Mouse (Mus musculus) lung, embryonic 14.5 days (tissue): ENCODE measurements at regions not wholly inside any gene's neighbourhood (a gene's known extent, or its start where the extent isn't known, plus 50 kb on each side); places are given as distances from the start of the nearest gene placed in this dataset.

Source experiments
- ATAC-seq: fragments of 200-750 bp; cut with Nextera tagmentation; 2 replicates; pipeline ENCODE4 v1.8.0; 2017; ENCODE audit warnings: mild to moderate bottlenecking, moderate TSS enrichment, moderate library complexity; ENCODE audit not compliant: insufficient read depth
- DNase-seq: peaks from one replicate; pipeline ENCODE4 v3.0.0-alpha.2; 2015
- H3K27ac ChIP-seq: fragments of 300-500 bp; sonication (generic); 2 replicates; pipeline ENCODE4 v1.5.1; 2014; ENCODE audit warnings: low read depth, mild to moderate bottlenecking, moderate library complexity
- H3K27me3 ChIP-seq: fragments of 300-500 bp; sonication (generic); 2 replicates; pipeline ENCODE4 v1.6.1; 2014; ENCODE audit warnings: low read length, control low read depth; ENCODE audit not compliant: insufficient read depth
- H3K36me3 ChIP-seq: fragments of 300-500 bp; sonication (generic); 2 replicates; pipeline ENCODE4 v1.6.1; 2014; ENCODE audit warnings: control low read depth; ENCODE audit not compliant: insufficient read depth
- H3K4me1 ChIP-seq: fragments of 300-500 bp; sonication (generic); 2 replicates; pipeline ENCODE4 v1.6.1; 2014; ENCODE audit warnings: antibody characterized with exemption, control low read depth; ENCODE audit not compliant: insufficient read depth
- H3K4me2 ChIP-seq: fragments of 300-500 bp; sonication (generic); 2 replicates; pipeline ENCODE4 v1.6.1; 2014; ENCODE audit warnings: mild to moderate bottlenecking
- H3K4me3 ChIP-seq: fragments of 300-500 bp; sonication (generic); 2 replicates; pipeline ENCODE4 v1.5.1; 2014; ENCODE audit warnings: low read depth, low read length
- H3K9ac ChIP-seq: fragments of 300-500 bp; sonication (generic); 2 replicates; pipeline ENCODE4 v1.6.1; 2014
- H3K9me3 ChIP-seq: fragments of 300-500 bp; sonication (generic); 2 replicates; pipeline ENCODE4 v1.6.1; 2016; ENCODE audit warnings: low read depth, low read length, control low read depth
- CTCF ChIP-seq: IDR thresholded peaks from 2 replicates; pipeline ENCODE4 v1.5.1; 2016; ENCODE audit warnings: antibody characterized with exemption, low read depth
- WGBS: fragments of 180-500 bp; shearing (Covaris S2); extraction: QIAGEN DNeasy Blood & Tissue Kit; methylation state at CpG from one replicate; pipeline ENCODE4 v1.1.7; 2014; 5-methylcytosine and 5-hydroxymethylcytosine counted together

DNA sequence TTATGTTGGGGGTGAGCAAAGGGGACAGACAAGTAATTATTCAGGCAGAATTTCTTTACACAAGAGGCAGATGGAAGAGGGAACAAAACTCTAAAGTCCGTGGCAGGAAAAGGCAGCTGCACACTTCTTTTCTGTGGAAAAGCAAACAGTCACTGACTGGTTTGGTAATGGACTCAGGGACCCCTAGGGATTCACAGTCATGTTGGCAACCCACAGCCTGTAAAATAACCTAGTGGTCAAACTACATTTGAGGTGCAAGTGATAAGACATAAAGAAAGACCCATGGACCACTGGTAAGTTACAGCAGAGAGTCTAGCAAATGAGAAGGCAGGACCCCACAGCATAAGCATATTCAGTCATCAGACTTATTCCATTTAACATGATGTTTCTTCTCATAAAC lies 526.4 kb upstream of the Cited2 start:
- no peak for DNase-seq
- 12% methylated on average over 1 of the region's 1 CpGs for WGBS
- ATAC-seq: no peak

DNA sequence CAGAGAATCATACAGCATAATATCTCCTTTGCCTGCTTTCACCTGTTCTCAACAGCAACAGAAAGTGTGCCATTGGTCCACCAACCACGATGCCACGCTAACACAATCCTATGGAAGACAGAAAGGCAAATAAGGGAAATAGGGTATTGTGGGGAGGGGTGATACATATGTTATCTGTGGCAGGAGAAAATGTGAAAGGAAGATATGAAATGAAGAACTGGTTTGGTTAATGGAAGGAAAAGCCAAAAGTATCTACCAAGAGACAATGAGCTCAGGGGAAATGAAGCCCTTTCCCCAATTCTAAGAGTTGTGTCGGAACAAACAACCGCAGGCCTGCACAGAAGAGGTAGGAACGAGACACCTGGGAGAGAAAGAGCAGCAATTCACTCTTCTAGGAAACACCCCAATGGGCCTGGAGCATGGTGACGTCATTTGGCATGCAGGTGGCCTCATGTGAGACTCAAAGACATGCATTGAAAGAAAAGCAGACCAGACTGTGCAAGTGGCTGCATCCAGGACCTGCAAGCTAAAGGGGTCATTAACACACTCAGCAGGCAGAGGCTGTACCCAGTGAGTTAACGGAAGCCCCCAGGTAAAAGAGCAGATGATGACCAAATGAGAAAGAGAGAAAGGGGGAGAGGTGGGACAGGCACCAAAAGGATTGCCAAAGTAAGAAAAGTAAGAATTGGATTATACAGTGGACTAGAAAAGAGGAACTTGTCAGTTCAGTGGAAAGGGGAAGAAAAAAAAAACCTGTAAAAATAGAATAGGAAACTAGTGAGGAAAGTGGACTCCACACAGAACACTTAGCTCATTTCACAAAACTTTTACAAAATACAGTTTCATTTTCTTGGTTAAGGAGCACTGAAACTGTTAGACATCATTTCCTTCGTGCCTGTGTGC lies 522.2 kb upstream of the Cited2 start:
- no peaks in the 10 kb centered on the region for H3K9me3 ChIP-seq
- H3K36me3 ChIP-seq: no peaks in the 10 kb centered on the region
- DNase-seq (no peak), ATAC-seq (no peak)
- no peak overlapping the region for H3K4me2 ChIP-seq
- WGBS: 78% methylated on average over 8 of the region's 8 CpGs
- no peak overlapping the region for H3K4me3 ChIP-seq
- H3K9ac ChIP-seq: no peak overlapping the region
- H3K27ac ChIP-seq: no peak overlapping the region
- TF ChIP-seq CTCF: no peak
- no peaks in the 10 kb centered on the region for H3K4me1 ChIP-seq
- H3K27me3 ChIP-seq: no peaks in the 10 kb centered on the region

More for the DNA sequence above, 526.4 kb upstream of the Cited2 start:
- no peaks in the 10 kb centered on the region for H3K36me3 ChIP-seq
- no peaks in the 10 kb centered on the region for H3K4me1 ChIP-seq
- H3K4me3 ChIP-seq: no peak overlapping the region
- no peaks in the 10 kb centered on the region for H3K27me3 ChIP-seq
- H3K9ac ChIP-seq: no peak overlapping the region
- no peak overlapping the region for H3K27ac ChIP-seq
- no peak overlapping the region for H3K4me2 ChIP-seq
- no peaks in the 10 kb centered on the region for H3K9me3 ChIP-seq
- TF ChIP-seq CTCF: no peak

DNA sequence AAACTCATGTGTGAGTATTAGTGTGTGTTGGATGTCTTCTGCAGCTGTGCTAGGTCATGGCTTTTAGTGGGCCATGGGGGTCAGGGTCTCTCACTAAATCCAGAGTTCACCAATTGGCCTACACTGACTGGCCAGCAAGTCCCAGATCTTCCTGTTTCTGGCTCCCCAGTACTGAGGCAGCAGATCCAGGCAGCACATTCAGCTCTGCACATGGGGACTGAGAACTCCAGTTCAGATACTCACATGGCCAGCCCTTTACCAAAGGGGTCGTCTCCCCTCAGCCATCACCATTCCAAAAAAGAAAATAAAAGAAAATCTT lies 521.6 kb upstream of the Cited2 start:
- no peak for ATAC-seq
- no peaks in the 10 kb centered on the region for H3K36me3 ChIP-seq
- 88% methylated on average over 1 of the region's 1 CpGs for WGBS

DNA sequence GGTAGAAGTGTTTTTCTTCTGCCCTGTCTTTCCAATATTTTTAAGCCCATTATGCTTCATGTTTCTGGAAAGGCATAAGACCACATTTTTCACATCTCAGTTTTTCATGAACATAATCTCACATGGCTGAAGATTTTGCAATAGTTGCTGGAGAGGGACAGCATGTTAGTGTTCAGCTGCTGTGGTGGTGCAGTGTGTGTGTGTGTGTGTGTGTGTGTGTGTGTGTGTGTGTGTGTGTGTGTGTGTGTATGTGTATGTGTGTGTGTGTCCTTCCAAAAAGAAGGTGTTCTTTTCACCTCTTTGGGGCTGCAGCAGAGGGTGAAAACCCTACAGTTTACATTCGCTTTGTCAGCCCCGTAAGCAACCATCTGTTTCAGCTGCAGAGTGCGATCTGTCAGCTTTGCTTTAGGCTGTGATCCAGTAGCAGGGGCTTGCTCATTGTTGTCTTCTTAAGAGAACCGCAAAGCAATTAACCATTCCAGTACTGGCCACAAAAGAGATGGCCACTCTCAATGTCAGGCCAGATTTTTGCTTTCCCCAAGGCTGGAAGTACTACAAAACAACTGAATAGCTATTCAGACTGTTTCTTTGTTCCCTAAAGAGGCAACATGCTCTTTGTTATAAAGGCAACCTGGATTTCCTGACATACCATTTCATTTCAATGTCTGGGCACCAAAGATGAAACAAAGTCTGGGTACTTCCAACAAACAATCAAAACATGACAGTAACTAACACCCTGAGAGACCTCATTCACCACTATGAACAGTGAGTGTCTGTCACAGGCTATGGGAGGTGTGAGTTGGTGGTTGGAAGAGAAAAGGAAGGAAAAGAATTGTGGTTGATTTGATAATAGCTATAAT lies 520.2 kb upstream of the Cited2 start:
- TF ChIP-seq CTCF: no peak
- Histone ChIP-seq H3K9me3 (no peaks in the 10 kb centered on the region), H3K4me3 (no peak overlapping the region), H3K36me3 (no peaks in the 10 kb centered on the region), H3K4me2 (no peak overlapping the region), H3K27me3 (no peaks in the 10 kb centered on the region), H3K27ac (no peak overlapping the region), H3K4me1 (no peaks in the 10 kb centered on the region), H3K9ac (no peak overlapping the region)
- ATAC-seq (no peak; the same call in 1 of the 2 replicates), DNase-seq (peak; percentile 63)
- WGBS: 14% methylated on average over 4 of the region's 4 CpGs

More for the DNA sequence above, 521.6 kb upstream of the Cited2 start:
- Histone ChIP-seq H3K27me3 (no peaks in the 10 kb centered on the region), H3K4me2 (no peak overlapping the region), H3K27ac (no peak overlapping the region), H3K4me3 (no peak overlapping the region), H3K4me1 (no peaks in the 10 kb centered on the region), H3K9me3 (no peaks in the 10 kb centered on the region), H3K9ac (no peak overlapping the region)
- DNase-seq: no peak
- TF ChIP-seq CTCF: no peak

DNA sequence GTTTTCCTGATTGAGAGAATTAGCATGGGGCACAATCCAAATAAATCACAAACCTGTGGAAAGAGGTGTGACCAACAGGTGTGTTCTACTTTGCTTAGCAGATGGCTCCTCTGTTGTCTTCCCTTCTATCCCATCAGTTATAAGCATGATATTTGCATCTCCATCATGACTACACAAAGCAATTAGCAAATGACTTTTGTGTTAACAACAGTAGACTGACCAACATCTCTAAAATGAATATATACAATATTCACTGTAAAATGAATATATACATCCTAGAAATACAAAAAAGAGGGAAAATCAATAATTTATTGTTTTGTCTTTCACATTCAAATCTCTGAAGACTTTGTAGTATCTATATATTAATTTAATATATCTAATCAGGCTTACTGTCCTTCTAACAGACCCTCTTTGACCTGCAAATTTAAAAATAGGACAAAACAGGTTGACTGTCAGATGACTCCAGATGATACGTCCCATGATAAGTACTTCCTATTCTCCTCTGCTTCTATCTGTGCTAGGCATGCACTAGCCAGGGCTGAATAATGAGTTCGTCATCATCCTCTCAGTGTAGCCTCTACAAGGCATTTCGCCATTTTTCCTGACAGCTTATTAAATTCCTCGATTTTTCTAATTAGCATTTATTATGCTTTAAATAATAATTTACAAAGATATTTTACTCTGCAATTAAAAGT lies 519.5 kb upstream of the Cited2 start:
- ATAC-seq (no peak), DNase-seq (no peak)
- Histone ChIP-seq H3K4me2 (no peak overlapping the region), H3K27me3 (no peaks in the 10 kb centered on the region), H3K36me3 (no peaks in the 10 kb centered on the region), H3K9ac (no peak overlapping the region), H3K4me3 (no peak overlapping the region), H3K27ac (no peak overlapping the region), H3K9me3 (no peaks in the 10 kb centered on the region), H3K4me1 (no peaks in the 10 kb centered on the region)
- whole genome bisulfite sequencing: 87% methylated on average over 4 of the region's 4 CpGs
- no peak for TF ChIP-seq CTCF

DNA sequence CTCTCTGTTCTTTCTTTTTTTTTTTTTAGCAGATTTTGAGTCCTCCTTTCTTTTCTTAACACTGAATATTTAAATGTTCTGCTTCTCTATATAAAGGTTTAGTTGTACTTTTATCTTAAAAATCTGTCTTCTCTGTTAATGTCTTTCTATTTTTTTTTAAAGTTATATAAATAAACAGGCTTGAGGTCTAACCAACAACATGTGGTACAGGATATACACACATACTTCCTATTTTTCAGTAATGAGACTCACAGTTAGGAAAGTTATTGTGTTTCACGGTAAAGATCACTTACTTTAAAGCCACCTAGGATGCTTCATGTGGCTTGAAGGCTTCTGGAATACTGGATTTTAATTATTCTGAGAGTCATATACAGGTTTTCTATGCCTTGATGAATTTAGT lies 518.9 kb upstream of the Cited2 start:
- no peak overlapping the region for H3K9ac ChIP-seq
- no peak for DNase-seq
- H3K9me3 ChIP-seq: no peaks in the 10 kb centered on the region
- TF ChIP-seq CTCF: no peak
- no peaks in the 10 kb centered on the region for H3K4me1 ChIP-seq
- H3K27me3 ChIP-seq: no peaks in the 10 kb centered on the region
- H3K27ac ChIP-seq: no peak overlapping the region
- no peak for ATAC-seq
- no peak overlapping the region for H3K4me3 ChIP-seq
- H3K36me3 ChIP-seq: no peaks in the 10 kb centered on the region
- 71% methylated on average over 1 of the region's 1 CpGs for WGBS
- no peak overlapping the region for H3K4me2 ChIP-seq
